Mouse (Mus musculus) kidney, adult 8-10 months (tissue): ENCODE results near the gene Spata2l.
A peak's percentile ranks its signal among the peaks of the same experiment; 100 is the strongest.
"Not testable (repeated sequence)": the region's sequence is repeated elsewhere in the genome, so short reads cannot be mapped to it uniquely, and the experiment has no call there.

Source experiments
- DNase-seq, 2 experiments: peaks; one replicate each; pipeline ENCODE4 v3.0.0; 2022

Gene Spata2l

GRCm38 (mm10) chr8:123245543-123245942 is 9.5 kb upstream of the Spata2l start:
- DNase-seq: no peak

GRCm38 (mm10) chr8:123244382-123244781 is 8.3 kb upstream of the Spata2l start:
- peak; percentile 63 to 68 for DNase-seq

- DNase-seq: no peak
Observed at GRCm38 (mm10) chr8:123243053-123243452, 7.0 kb upstream of the Spata2l start.

GRCm38 (mm10) chr8:123242107-123242923 is 6.3 kb upstream of the Spata2l start:
- no peak for DNase-seq

GRCm38 (mm10) chr8:123239398-123239797 is 3.4 kb upstream of the Spata2l start:
- no peak for DNase-seq

GRCm38 (mm10) chr8:123234918-123235519 is 1.0 kb downstream of the Spata2l start:
- DNase-seq: no peak

GRCm38 (mm10) chr8:123233760-123234159 is 2.3 kb downstream of the Spata2l start:
- DNase-seq: no peak

- no peak for DNase-seq
Observed at GRCm38 (mm10) chr8:123233300-123233699, 2.7 kb downstream of the Spata2l start.

GRCm38 (mm10) chr8:123232553-123232952 is 3.5 kb downstream of the Spata2l start:
- no peak for DNase-seq

- DNase-seq: no peak
Observed at GRCm38 (mm10) chr8:123231742-123232141, 4.3 kb downstream of the Spata2l start.

GRCm38 (mm10) chr8:123230326-123230725 is 5.7 kb downstream of the Spata2l start:
- not testable (repeated sequence) for DNase-seq

- no peak for DNase-seq
Observed at GRCm38 (mm10) chr8:123228416-123228815, 7.6 kb downstream of the Spata2l start.

GRCm38 (mm10) chr8:123224278-123225266 is 11.5 kb downstream of the Spata2l start, which contains the start of gene Cdk10:
Gene Cdk10 (plus strand): TSS chr8:123224842.
- peak; percentile 90 to 94 for DNase-seq

GRCm38 (mm10) chr8:123220917-123221316 is 15.1 kb downstream of the Spata2l start:
- no peak for DNase-seq

GRCm38 (mm10) chr8:123215430-123215829 is 20.6 kb downstream of the Spata2l start:
- no peak for DNase-seq

- no peak for DNase-seq
Observed at GRCm38 (mm10) chr8:123213118-123213772, 22.8 kb downstream of the Spata2l start.

GRCm38 (mm10) chr8:123212321-123213117 is 23.5 kb downstream of the Spata2l start, which contains the start of the genes Chmp1a and Spata33:
Gene Chmp1a (minus strand): TSS chr8:123212763.
Gene Spata33 (plus strand): TSS chr8:123212832.
- DNase-seq: peak; percentile 94 to 96

GRCm38 (mm10) chr8:123211876-123212275 is 24.2 kb downstream of the Spata2l start:
- DNase-seq: no peak

- DNase-seq: no peak
Observed at GRCm38 (mm10) chr8:123203571-123203970, 32.5 kb downstream of the Spata2l start.

- DNase-seq: peak; percentile 43 to 77
Observed at GRCm38 (mm10) chr8:123202288-123202687, 33.7 kb downstream of the Spata2l start.

- no peak for DNase-seq
Observed at GRCm38 (mm10) chr8:123199864-123200263, 36.2 kb downstream of the Spata2l start.
